Mouse (Mus musculus) heart, adult 2 months (tissue): Measurements from ENCODE around the gene Caskin2. TPM values are rescaled to one million over a fixed set of nuclear protein-coding genes. Genes with fewer than 3 reads are reported as not detected.

Source experiments
- DNase-seq, 2 experiments: peaks; one replicate each; pipeline ENCODE4 v3.0.0; 2021
- H3K27ac ChIP-seq: fragments of 200-600 bp; 2 replicates; pipeline ENCODE4 v1.8.1; 2022
- H3K27me3 ChIP-seq: fragments of 200-500 bp; 2 replicates; pipeline ENCODE4 v1.6.1; 2012; ENCODE audit warnings: mild to moderate bottlenecking, low read length, inconsistent platforms, mixed read lengths; ENCODE audit not compliant: control insufficient read depth, insufficient read depth
- H3K36me3 ChIP-seq: fragments of 200-500 bp; 2 replicates; pipeline ENCODE4 v1.6.1; 2012; ENCODE audit warnings: low read length, inconsistent platforms; ENCODE audit not compliant: control insufficient read depth, insufficient read depth
- H3K4me1 ChIP-seq: fragments of 200-500 bp; 2 replicates; pipeline ENCODE4 v1.6.1; 2011; ENCODE audit warnings: low read length; ENCODE audit not compliant: control insufficient read depth, insufficient read depth
- H3K4me3 ChIP-seq: fragments of 200-600 bp; 2 replicates; pipeline ENCODE4 v1.8.1; 2022
- H3K79me2 ChIP-seq: fragments of 200-500 bp; replicated peaks from 2 replicates; pipeline ENCODE4 v1.6.1; 2012; ENCODE audit warnings: mild to moderate bottlenecking, inconsistent platforms, low read length, moderate library complexity, mixed read lengths; ENCODE audit not compliant: control insufficient read depth, insufficient read depth
- H3K9ac ChIP-seq: fragments of 200-500 bp; 2 replicates; pipeline ENCODE4 v1.6.1; 2012; ENCODE audit warnings: low read depth, mild to moderate bottlenecking, control low read depth, inconsistent platforms, low read length, mixed read lengths
- CTCF ChIP-seq: fragments of 200-600 bp; IDR thresholded peaks from 2 replicates; pipeline ENCODE4 v1.8.1; 2022; ENCODE audit warnings: antibody characterized with exemption, mild to moderate bottlenecking, moderate library complexity
- EP300 ChIP-seq: fragments of 200-500 bp; IDR thresholded peaks from 2 replicates; pipeline ENCODE4 v1.6.1; 2011; ENCODE audit warnings: low read depth, low read length, control low read depth; ENCODE audit not compliant: insufficient read depth
- POLR2A ChIP-seq: fragments of 200-500 bp; IDR thresholded peaks from 2 replicates; pipeline ENCODE4 v1.6.1; 2011; ENCODE audit warnings: mild to moderate bottlenecking, low read depth, low read length, control low read depth; ENCODE audit not compliant: insufficient read depth
- WGBS: fragments of 180-500 bp; shearing (Covaris S2); methylation state at CpG from one replicate; pipeline ENCODE4 v1.1.7; 2018; 5-methylcytosine and 5-hydroxymethylcytosine counted together
- intact Hi-C: fragments of 180-260 bp; cut with DNase I; formaldehyde crosslinking; loops from one replicate; pipeline ENCODE4 v1.15.1; 2025
- polyA plus RNA-seq: library from polyadenylated mRNA; depleted of rRNA; stranded (reverse); fragments of >200 nt; gene quantifications from 2 replicates; pipeline ENCODE4 v1.2.3, GENCODE M21; 2012
- total RNA-seq, 2 experiments: library from RNA; stranded (reverse); gene quantifications; 2 replicates each; pipeline ENCODE4 v1.2.3; 2021

Caskin2 gene
- total and polyA plus RNA-seq, 3 experiments, result 38.5 to 43.8 (median 40.5) TPM

DNA sequence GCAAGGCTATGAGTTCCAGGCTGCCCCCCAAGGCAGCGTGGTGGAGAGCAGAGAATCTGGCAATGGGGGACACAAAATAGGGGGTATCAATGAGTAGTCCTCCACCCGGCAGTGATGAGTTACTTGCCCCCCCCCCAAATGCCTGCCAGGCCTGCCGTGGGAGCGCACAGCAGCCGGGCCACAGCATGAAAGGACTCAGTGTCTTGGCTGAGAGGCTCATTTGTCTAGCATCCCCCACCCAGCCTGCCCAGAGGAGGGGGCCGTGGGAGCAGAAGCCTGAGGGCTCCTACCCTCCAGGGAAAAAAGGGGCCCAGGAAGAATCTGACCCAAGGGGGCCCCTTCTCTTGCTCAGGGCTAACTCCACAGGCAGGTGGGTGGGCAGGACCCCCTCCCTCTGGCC is 6.1 kb downstream of the Caskin2 start:
- intact Hi-C loops, result no loop called here
- Histone ChIP-seq H3K4me3 (no peak overlapping the region), H3K36me3 (peaks cover 9% of the 10 kb centered on the region), H3K79me2 (peaks cover 3% of the 10 kb centered on the region; the same call in 1 of the 2 replicates), H3K27me3 (no peaks in the 10 kb centered on the region), H3K27ac (peak overlapping the region; percentile 94), H3K4me1 (peaks cover 23% of the 10 kb centered on the region), H3K9ac (peak overlapping the region; percentile 7; the same call in 1 of the 2 replicates)
- 76% methylated on average over 6 of the region's 6 CpGs for WGBS
- TF ChIP-seq POLR2A (no peak), CTCF (no peak), EP300 (no peak)
- DNase-seq, result no peak

DNA sequence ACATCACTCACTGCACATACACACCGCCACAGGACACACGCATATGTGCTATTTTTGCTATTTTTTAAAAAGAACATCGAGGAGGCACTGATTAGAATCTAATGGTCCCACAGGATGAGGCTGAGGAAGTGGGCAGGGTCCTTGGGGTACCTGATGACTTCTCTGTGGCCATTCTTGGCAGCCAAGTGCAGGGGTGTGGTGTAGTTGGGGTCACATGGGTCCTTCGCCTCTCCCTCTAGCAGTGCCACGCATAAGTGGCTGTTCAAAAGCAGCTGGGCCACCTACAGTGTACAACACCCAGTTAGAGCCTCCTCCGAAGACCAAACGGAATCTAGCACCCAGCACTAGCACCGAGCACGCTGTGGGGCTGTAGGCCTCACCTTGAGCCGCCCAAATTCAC is 7.3 kb downstream of the Caskin2 start:
- H3K27me3 ChIP-seq, result no peaks in the 10 kb centered on the region
- 0 out of 2 replicates have a peak overlapping the region, but pooled peaks have one; percentile 23 for H3K9ac ChIP-seq
- H3K79me2 ChIP-seq, result peaks cover 3% of the 10 kb centered on the region; the same call in 1 of the 2 replicates
- H3K27ac ChIP-seq, result peak overlapping the region; percentile 94
- DNase-seq, result peak; percentile 59 to 60
- WGBS, result 60% methylated on average over 10 of the region's 10 CpGs
- peaks cover 9% of the 10 kb centered on the region for H3K36me3 ChIP-seq
- peaks cover 23% of the 10 kb centered on the region for H3K4me1 ChIP-seq
- peak overlapping the region; percentile 10; the same call in 1 of the 2 replicates for H3K4me3 ChIP-seq
- TF ChIP-seq POLR2A (0 out of 2 replicates have a peak, but pooled peaks have one; percentile 13), CTCF (no peak), EP300 (0 out of 2 replicates have a peak, but pooled peaks have one; percentile 37)
- intact Hi-C loops, result no loop called here

DNA sequence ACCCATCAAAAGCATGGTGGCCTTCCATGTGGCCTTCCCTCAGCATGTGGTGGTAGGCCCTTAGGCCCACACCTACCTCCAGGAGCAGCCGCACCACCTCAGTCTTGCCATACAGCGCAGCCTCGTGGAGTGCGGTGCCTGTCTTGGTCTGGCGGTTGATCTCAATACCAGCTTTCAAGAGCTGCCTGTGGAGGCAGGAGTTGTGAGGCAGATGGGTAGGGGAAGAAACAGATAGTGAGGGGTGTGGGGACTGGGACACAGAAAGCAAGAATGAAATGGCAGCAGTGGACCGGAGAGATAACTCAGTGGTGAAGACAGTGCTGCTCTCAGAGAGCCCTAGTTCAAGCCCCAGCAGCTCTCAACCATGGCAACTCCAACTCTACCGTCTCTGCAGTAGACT is 8.4 kb downstream of the Caskin2 start:
- 90% methylated on average over 7 of the region's 7 CpGs for WGBS
- 0 out of 2 replicates have a peak, but pooled peaks cover 3% of the 10 kb centered on the region for H3K79me2 ChIP-seq
- H3K4me1 ChIP-seq, result peaks cover 21% of the 10 kb centered on the region
- no peak overlapping the region for H3K4me3 ChIP-seq
- no peaks in the 10 kb centered on the region for H3K27me3 ChIP-seq
- DNase-seq, result no peak
- H3K36me3 ChIP-seq, result peaks cover 9% of the 10 kb centered on the region
- TF ChIP-seq CTCF (no peak), EP300 (no peak), POLR2A (no peak)
- intact Hi-C loops, result no loop called here
- H3K27ac ChIP-seq, result no peak overlapping the region
- no peak overlapping the region for H3K9ac ChIP-seq

DNA sequence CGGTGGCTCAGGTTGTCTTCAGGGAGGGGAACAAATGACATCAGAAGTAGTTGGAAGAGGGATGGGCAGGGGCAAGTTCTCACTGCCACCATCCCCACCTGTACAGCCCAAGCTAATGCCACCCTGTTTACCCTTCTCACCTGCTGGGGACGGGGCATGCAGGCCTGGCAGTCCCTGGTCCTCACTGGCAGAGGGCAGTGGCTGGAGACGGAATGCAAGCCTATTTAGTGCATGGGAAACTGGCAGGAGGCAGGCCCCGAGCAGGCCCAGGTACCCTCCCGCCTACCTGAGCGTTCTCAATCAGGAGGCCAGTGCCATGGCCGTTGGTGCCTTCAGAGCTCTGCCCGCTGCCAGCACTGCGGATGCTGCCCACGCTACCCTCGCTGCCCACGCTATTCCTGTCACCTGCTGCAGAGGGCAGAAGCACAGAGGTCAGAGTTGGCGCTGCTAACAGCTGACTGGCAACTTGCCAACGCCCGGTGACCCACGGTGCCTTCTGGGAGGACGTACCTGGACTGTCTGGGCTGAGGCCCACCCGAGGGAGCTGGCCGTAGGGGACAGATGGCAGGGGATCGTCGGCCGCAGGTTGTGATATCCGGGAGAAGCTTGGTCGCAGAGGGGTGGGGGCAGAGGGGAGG is 10.2 kb downstream of the Caskin2 start:
- Histone ChIP-seq H3K27me3 (no peaks in the 10 kb centered on the region), H3K9ac (no peak overlapping the region), H3K4me1 (peaks cover 13% of the 10 kb centered on the region), H3K36me3 (peaks cover 9% of the 10 kb centered on the region), H3K27ac (no peak overlapping the region; the same call in 1 of the 2 replicates), H3K79me2 (no peaks in the 10 kb centered on the region), H3K4me3 (no peak overlapping the region)
- 66% methylated on average over 24 of the region's 24 CpGs for WGBS
- no peak for TF ChIP-seq POLR2A
- TF ChIP-seq CTCF, result no peak
- TF ChIP-seq EP300, result no peak
- intact Hi-C loops, result loop anchor here (2.0 kb wide), 1 partner anchor 16 kb away; no protein-coding TSS in a partner anchor
- peak in 1 of 2 experiments; percentile 49 for DNase-seq

DNA sequence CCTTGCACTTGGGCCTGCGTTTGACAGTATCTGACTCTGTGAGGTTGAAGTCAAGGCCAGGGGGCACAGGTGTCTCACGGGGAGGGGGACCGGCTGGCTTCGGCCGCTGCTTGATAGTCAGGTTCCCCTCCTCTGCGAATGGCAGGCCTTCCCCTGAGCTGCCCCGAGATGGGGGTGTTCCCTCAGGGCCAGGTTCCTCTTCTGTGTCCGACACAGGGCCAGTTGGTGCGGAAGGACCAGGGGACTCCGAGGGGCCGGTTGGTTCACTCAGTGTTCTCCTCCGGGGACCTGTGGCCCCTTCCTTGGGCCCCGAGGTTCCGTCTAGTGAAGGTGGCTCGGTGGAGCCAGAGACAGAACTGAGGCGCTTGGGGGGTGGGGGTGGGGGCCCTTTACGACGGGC is 12.5 kb downstream of the Caskin2 start:
- Histone ChIP-seq H3K79me2 (no peaks in the 10 kb centered on the region), H3K27me3 (no peaks in the 10 kb centered on the region), H3K36me3 (no peaks in the 10 kb centered on the region), H3K4me1 (peaks cover 3% of the 10 kb centered on the region; the same call in 1 of the 2 replicates), H3K9ac (no peak overlapping the region), H3K4me3 (no peak overlapping the region), H3K27ac (no peak overlapping the region)
- TF ChIP-seq POLR2A (no peak), EP300 (no peak), CTCF (no peak)
- WGBS, result 89% methylated on average over 18 of the region's 18 CpGs
- DNase-seq, result no peak
- intact Hi-C loops, result no loop called here

DNA sequence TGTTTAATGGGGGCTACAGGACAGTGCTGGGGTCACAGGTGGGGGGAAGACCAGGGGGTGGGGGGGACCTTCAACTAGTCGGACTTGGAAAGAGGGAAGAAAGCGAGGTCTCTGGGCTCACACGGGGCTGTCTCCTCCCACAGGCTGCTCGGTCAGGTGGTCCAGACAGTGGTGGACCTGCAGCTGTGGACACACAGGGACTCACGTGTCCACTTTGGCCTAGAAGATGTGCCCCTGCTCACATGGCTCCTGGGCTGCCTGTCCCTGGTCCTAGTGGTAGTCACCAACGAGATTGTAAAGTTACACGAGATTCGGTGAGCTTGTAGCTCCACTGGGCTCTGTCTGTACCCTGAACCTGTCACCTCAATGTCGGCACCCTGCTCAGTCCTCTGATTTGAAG is 15.8 kb downstream of the Caskin2 start:
- H3K27ac ChIP-seq, result no peak overlapping the region; the same call in 1 of the 2 replicates
- peak in 1 of 2 experiments; percentile 38 for DNase-seq
- H3K4me3 ChIP-seq, result no peak overlapping the region
- no peaks in the 10 kb centered on the region for H3K79me2 ChIP-seq
- intact Hi-C loops, result no loop called here
- H3K36me3 ChIP-seq, result no peaks in the 10 kb centered on the region
- H3K4me1 ChIP-seq, result no peaks in the 10 kb centered on the region
- 56% methylated on average over 9 of the region's 9 CpGs for WGBS
- TF ChIP-seq EP300, result no peak
- no peak; the same call in 1 of the 2 replicates for TF ChIP-seq POLR2A
- no peak for TF ChIP-seq CTCF
- H3K27me3 ChIP-seq, result no peaks in the 10 kb centered on the region
- no peak overlapping the region for H3K9ac ChIP-seq
